Mouse (Mus musculus): ENCODE measurements around the gene Ccdc85a. TPM values are rescaled to one million over a fixed set of nuclear protein-coding genes. Genes with fewer than 3 reads are reported as not detected.

Gene Ccdc85a
- 10 to 100 TPM in 1 of 2 experiments, 1 to 10 TPM in 1; 7.1 to 11.4 TPM for total RNA-seq (2021)
- long read RNA-seq, experiment 1, full-length matches to known transcripts = 2 of 3 reads
- long read RNA-seq, experiment 1, partial matches to known transcripts = 1 of 3 reads
- long read RNA-seq, experiment 1, other reads (novel, unspliced or antisense) = 0 of 3 reads
- long read RNA-seq, experiment 2, full-length matches to known transcripts = 10 of 13 reads
- long read RNA-seq, experiment 2, partial matches to known transcripts = 2 of 13 reads
- long read RNA-seq, experiment 2, other reads (novel, unspliced or antisense) = 1 of 13 reads

DNA sequence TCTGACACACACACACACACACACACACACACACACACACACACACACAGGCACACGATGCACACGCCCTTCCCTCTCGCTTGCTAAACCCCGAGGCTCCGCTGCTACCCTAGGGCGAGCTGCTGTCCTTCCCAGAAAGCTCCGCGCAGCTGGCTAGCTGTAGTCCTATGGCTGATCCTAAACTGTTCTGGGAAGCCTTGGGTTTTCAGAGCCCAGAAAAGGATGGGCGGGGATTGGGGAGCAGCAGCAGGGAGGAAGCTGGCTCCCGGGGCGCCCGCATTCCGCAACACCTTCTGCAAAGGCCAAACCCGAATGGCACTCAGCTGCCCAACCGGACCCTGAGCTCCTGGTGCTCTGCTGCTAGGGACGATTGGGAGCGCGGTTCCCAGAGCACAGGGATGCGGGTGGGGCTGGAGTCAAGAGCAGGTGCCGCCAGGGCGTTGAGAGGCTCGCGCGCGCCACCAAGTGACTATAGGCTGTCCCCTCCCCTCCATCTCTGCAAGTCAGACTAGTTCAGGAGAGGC, at the start of gene Ccdc85a:
Gene Ccdc85a (minus strand): TSS at position 414 of the 524 bp plus-strand sequence.
- intact Hi-C loops (cut with DNase I; ENCODE audit: low total_unique reads) = no loop called here
- DNase-seq = peak; percentile 78

DNA sequence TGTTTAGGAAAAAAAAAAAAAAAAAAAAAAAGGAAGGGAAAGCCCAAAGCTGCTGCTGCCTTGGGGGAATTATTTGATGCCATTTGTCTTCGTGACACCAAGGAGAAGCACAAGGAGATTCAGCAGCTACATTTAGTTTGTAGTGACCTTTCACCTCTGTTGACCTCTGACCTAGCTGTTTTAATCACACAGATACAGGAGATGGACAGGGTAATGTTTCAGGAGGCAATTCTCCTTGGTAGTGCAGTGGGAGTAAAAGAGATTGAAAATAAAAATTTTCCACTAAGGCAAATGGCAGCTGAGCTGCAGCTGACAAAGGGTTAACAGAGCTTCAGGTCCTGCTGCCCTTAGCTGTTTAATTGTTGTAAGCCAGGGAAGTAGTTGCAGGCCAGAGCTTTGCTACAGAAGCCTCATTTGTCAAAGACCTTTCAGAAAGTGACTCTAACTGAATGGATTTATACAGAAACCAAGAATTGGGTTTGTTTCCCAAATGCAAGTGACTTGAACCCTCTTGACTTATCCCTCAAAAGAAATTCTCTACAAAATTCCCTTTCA, 49.5 kb upstream of the Ccdc85a start:
- no peak for DNase-seq
- intact Hi-C loops (cut with DNase I; ENCODE audit: low total_unique reads) = no loop called here

DNA sequence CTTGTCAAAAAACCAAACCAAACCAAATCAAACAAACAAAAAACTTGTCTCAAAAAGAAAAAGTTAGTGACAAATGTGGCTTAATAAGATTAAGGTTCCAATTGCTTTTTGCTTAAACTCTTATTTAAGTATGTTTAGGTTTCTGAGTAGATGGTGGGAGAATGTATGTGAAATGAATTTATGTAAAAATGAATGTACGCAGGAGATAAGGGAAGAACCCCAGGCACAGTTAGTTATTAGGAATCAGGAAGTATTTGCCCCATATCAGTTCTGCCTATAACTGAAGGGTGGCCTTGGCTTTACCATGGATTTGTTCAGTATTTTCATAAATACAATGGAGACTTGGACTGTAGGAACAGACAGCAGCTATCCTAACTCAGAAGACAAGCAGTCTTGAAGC, 49.0 kb upstream of the Ccdc85a start:
- no peak for DNase-seq
- intact Hi-C loops (cut with DNase I; ENCODE audit: low total_unique reads) = no loop called here

DNA sequence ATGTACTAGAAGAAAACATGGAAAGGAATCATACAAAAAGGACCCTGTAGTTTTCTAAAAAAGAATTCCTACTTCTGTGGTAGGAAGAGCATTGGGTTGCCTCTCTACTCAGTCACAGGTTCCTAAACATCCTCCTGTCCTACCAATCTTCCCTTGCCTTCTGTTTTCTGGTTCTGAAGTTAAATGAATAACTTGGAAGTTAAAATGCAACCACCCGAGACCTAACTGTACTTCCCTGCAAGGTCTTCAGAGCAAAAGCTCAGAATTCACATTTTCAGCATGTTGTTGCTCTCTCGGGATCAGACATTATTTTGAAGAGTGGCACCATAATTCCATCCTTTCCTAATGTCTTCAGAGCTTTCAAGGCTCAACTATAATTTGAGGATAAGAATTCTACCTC, 46.6 kb upstream of the Ccdc85a start:
- intact Hi-C loops (cut with DNase I; ENCODE audit: low total_unique reads) = no loop called here
- DNase-seq = no peak

DNA sequence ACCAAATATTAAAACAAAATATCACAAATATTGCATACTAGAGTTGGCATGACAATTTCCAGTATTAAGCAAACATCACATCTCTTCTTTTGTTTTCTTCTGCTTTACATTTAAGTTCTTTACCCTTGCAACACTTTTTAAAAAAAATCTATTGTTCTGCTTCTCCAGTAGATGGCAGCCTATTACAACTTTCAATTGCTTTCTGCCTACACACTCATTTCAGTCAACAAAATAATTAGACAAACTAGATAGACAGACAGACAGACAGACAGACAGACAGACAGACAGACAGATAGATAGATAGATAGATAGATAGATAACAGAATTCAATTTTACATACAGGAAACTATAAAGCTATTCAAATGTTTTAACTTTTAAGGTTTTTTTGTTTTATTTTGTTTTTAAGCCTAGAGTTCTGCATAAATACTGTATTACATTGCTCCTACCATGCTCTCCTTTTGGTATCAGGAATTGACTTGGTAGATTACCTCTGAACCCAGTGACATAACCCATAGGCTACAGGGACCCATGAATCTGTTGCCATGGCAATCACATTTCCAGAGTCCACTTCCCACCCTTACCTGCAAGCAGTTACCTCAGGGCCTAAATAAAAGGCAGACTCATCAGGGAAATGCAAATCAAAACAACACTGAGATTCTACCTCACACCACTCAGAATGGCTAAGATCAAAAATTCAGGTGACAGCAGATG, 26.8 kb upstream of the Ccdc85a start:
- no peak for DNase-seq
- intact Hi-C loops (cut with DNase I; ENCODE audit: low total_unique reads) = no loop called here

DNA sequence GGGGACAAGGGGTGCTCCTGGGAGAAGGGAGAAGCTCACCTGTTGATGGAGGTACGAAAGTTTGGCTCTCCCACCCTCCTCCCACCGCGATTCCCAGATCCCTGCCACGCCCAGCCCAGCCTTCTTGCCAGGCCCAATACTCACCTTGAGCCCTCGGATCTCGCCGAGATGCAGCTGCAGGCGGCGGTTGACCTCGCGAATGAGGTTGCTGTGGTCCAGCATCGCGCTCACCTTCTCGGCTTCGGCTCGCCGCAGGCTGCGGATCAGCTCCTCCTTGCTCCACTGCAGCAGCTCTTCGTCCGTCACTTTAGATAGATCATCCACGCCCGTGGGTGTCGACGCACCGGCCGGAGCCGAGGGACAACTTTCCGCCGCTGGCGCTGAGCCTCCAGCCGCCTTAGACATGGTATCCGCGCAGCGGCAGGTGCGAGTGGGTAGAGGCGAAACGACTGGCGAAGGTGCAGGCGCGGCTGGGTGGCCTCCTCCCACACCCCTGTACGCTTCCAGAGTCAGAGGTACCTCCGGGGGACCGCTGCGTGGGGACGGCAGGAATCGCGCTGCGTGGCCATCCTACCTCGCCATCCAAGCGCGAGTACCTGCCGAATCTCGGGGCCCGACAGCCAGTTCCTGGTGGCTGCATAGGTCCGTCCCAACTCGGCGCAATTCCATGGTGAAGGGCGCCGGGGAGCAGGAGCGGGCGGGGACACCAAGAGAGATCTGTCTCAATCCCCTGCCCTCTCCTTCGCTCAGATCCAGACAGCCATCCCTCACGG, 800 bp downstream of the Ccdc85a start:
- peak; percentile 5 for DNase-seq
- intact Hi-C loops (cut with DNase I; ENCODE audit: low total_unique reads) = no loop called here

DNA sequence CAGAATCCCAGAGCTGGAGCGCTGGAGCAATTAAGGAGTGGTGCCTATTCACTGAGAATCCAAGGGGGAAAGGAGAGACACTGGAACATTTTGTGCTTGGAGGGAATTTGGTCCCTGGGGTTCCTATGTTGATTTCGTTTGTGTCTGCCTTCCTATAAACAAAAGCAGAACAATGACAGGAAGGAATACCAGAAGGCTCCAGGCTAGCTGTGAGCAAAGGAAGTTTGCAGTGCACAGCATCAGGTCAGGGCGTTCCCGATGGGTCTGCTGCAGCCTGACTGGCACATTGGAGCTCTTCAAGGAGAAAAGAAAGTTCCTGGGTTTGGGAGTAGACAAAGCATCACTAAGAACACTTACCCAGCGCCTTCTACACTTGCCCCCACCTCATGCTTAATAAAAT, 1.9 kb downstream of the Ccdc85a start:
- intact Hi-C loops (cut with DNase I; ENCODE audit: low total_unique reads) = no loop called here
- DNase-seq = peak; percentile 7

DNA sequence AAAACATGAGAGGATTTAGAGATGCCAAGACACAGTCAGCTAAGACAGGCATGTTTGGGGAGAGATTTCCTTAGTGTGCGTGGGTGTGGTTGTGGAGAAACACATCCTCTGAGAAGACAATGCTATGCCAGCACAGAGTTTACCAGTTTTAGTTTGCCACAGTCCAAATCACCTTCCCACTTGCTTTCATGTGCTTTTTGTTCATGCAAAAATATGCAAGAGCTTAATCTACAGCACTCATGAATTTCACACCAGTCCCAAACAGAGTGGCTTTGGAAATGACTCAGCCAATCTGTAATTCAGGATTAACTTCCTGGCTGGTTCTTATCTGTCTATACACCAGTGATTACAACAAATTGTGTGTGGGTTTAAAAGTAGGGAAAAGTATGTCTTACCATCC, 11.7 kb downstream of the Ccdc85a start:
- no peak for DNase-seq
- intact Hi-C loops (cut with DNase I; ENCODE audit: low total_unique reads) = no loop called here

DNA sequence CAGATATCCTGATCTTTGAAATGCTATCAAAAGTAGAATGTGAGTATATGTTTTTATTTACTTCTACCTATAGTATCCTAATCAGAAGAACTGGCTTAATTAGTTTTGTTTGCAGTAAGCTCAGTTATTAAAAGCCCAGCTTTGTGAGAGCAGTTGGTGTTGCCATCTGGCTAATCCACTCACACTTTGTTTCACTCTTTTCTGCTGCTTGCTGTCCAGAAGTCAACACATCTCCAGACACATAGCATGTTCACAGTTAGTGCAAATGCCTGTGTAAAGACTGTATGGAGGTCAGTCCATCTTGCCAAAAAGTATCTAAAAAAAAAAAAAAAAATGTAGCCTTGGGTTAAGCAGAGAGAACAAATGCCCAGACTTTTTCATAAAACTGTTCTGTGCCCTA, 27.7 kb downstream of the Ccdc85a start:
- intact Hi-C loops (cut with DNase I; ENCODE audit: low total_unique reads) = no loop called here
- no peak for DNase-seq

DNA sequence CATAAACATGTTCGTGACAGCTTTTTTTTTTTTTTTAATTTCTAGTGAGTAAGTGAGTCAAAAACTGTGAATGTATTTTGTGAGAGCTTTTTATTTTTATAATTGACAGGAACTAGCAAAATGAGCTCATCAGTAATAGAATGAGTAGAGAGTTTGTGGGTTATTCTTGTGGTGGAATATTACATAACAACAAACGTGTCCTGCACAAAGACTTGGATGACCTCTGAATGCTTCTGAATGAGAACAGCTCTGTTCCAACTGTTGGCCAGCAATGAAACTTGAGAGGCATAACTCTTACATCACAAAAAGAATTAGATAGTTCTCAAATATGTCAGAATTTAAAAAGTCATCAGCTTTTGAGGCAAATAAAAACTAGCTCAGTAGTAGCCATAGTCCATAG, 40.7 kb downstream of the Ccdc85a start:
- DNase-seq = no peak
- intact Hi-C loops (cut with DNase I; ENCODE audit: low total_unique reads) = no loop called here

DNA sequence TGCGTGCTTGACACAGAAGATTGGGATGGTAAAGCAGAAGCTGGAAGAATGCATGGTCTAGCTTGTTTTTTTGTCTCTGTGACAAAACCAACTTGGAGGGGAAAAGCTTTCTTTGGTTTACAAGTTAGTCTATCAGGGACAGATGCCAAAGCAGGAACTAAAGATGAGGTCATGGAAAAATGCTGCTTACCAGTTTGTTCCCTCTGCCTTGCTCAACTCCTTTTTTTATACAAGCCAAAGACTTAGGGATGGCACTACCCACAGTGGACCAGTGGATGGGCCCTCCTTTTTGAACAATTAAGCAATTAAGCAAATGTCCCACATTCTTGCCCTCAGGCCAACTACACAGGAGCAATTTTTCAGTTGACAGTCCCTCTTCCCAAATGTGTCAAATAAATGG, 42.8 kb downstream of the Ccdc85a start:
- intact Hi-C loops (cut with DNase I; ENCODE audit: low total_unique reads) = no loop called here

DNA sequence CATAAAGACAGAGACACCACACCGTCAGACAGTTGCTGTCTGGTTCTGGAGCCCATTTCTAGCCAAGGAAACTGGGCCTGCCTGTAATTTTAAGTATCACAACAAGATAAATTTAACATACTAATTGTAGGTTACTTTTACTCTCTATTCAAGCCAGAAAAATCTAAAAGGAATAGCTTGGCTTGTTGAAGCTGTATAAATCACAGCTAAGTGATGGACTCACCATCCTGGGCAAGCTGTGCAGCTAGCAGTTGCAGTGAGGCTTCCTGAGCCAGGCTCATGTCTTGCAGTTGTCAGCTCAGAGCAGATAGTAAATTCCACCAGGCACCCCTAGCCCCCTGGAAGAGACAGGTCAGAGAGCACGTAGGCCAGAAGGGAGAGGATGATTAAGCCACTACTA, 50.8 kb downstream of the Ccdc85a start:
- no peak for DNase-seq
- intact Hi-C loops (cut with DNase I; ENCODE audit: low total_unique reads) = no loop called here

More for the DNA sequence above, 42.8 kb downstream of the Ccdc85a start:
- DNase-seq = no peak

DNA sequence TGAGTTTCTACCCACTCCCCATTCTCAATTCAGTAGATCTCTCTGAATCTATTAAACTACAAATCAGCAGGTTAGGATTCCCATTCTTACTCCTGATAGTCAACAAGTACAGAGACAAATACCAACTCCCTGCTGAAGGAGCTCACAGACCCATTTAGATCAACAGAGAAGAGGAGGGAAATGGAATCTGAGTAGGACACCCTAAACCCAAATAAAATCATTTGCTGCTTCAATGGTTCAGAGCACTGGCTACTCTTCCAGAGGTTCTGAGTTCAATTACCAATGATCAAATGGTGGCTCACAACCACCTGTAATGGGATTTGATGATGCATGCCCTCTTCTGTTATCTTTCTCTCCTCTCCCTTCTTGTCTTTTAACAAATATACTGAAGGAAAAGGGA, 82.9 kb downstream of the Ccdc85a start:
- intact Hi-C loops (cut with DNase I; ENCODE audit: low total_unique reads) = no loop called here
- DNase-seq = no peak

DNA sequence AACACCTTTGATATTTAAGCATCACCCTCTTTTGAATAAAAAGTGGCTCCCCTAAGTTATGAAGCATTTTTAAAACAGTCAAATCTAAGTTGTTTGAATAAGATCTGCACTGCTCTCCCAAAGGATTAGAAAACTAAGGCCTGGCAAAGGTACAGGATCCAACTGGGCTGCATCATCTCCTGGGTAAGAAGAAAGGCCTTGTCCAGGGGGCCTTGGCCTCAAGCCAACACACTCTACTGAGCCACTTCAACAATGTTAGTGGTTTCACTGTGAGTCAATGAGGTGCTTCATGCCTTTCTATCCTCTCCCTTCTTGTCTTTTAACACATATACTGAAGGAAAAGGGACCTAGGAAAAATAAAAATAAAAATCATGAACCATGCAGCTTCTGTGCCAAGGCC, 87.1 kb downstream of the Ccdc85a start:
- intact Hi-C loops (cut with DNase I; ENCODE audit: low total_unique reads) = no loop called here
- DNase-seq = no peak

DNA sequence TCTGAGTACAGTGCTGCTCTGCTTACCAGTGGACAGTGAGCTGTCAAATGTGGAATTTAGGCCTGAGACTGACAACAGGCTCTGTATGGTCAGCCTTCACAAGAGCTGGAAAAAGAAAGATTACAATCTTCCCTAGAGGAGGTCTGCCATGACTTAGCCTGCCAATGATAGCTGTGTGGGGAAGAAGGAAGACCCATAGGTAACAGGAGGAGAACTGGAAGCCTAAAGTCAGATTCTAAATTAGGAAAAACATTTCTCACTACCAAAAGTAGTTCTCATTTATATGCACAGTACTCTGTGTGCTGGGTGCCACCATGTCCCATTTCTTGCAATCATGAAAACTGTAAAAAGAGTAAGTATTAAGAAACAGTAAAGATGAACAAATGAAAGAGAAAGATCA, 90.8 kb downstream of the Ccdc85a start:
- DNase-seq = no peak
- intact Hi-C loops (cut with DNase I; ENCODE audit: low total_unique reads) = no loop called here

DNA sequence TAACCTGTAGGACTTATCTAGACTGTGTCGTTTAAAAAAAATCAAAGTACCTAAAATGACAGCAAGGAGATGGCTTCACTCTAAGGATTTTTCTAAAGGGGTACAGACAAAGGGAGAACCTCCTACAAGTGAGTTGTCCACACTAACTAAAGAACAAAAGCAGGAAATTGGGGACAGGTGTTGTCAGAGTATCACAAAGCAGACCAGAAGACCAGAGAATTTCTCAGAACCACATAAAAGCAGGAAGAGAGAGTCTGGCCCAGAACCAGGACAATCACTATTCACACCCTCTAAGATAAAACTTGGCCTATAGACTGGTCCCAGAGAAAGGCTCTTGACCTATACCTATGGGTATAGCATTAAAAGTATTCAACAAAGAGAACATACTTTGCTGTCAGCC, 92.8 kb downstream of the Ccdc85a start:
- intact Hi-C loops (cut with DNase I; ENCODE audit: low total_unique reads) = no loop called here

DNA sequence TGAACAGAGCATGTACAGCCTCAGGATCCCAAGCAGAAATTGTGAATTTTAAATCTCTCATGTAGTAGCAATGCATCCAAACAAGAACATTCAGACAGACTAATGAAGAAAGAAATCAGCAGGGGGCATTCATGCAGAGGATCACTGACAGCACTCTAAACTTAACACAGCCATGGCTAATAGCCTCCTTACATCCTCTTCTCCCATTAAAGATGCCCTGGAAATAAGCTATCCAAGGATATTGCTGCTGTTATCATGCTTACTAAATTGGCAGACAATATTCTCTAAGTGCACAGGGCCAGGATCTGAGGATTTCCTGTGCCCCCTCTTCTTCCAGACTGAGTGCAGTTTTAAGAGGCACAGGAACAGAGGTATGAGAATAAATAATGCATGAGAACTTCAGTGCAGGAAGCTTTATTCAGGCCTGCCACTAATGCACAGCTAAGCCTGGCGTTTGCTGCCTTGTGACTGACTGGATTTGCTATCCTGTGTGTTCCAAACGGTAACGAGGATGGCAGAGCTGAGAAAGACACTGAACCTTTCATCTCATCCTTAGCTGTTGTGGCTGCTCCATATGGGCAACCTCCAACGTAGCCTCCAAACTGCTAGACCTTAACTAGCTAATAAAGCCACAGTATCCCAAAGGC, 99.9 kb downstream of the Ccdc85a start:
- intact Hi-C loops (cut with DNase I; ENCODE audit: low total_unique reads) = no loop called here
- DNase-seq = no peak

More for the DNA sequence above, 92.8 kb downstream of the Ccdc85a start:
- DNase-seq = no peak

DNA sequence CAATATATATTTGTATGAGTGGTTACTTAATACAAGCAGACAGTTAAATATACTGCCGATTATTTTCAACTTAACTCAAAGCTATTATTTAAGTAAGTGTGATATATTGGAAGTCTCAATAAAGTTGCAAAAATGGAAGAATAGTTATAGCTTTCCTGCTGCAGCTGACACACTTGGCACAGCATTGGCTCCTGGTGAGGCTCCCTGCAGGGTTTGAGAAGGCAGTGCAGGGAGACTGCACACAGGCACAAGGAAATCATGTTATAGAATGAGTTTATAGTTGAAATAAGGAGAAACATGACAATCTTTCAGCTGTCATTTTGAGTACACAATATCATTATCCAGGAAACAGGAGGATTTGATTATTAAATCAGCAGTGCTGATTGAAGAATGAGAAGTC, 107.0 kb downstream of the Ccdc85a start:
- intact Hi-C loops (cut with DNase I; ENCODE audit: low total_unique reads) = no loop called here

DNA sequence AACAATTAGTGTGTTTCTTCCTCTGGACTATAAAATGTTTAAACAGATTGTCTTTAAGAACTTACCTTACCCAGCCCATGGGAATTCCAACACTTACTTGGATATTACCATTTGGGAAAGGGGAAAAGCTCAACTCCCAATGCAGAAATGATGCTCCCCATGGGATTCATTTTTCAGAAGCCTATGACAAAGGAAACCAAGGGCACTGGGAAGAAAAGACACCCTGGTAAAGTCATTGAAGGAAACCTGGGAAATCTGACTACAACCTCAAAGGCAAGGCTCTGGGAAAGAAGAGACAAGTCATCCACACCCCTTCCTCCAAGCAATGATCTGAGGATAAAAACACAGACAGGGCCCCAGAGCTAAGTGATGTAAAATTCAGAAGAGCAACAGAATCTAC, 118.4 kb downstream of the Ccdc85a start:
- intact Hi-C loops (cut with DNase I; ENCODE audit: low total_unique reads) = no loop called here
- DNase-seq = no peak

More for the DNA sequence above, 107.0 kb downstream of the Ccdc85a start:
- DNase-seq = no peak

DNA sequence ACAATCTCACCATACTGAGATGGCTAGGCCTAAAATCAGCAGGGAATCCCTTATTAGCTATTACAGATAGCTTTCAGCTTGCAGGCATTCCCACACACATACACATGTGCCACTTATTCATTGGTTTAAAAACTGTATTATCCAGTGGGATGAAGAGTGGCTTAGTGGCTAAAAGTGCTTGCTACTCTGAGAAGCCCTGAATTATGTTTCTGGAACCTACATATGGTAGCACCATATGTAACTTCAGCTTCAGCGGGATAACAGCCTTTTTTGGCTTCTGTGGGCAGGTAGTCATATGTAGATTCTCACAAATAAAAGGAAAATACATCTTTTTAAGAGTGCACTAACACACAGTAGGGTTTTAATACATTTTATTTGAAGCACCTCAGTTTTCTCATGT, 119.2 kb downstream of the Ccdc85a start:
- DNase-seq = no peak
- intact Hi-C loops (cut with DNase I; ENCODE audit: low total_unique reads) = no loop called here

Data from gastrocnemius, postnatal 14 days (tissue).